Mouse (Mus musculus) kidney, postnatal 0 days (tissue): ENCODE data around the gene Tomm40. TPM values are rescaled to one million over a fixed set of nuclear protein-coding genes. Genes with fewer than 3 reads are reported as not detected.
A peak's percentile ranks its signal among the peaks of the same experiment; 100 is the strongest.

Experiments
- ATAC-seq: fragments of 200-750 bp; cut with Nextera tagmentation; replicated peaks from 2 replicates; pipeline ENCODE4 v1.8.0; 2017; ENCODE audit warnings: low read depth, moderate number of reproducible peaks, moderate TSS enrichment, moderate library complexity; ENCODE audit not compliant: low FRiP score
- DNase-seq: peaks from one replicate; pipeline ENCODE4 v3.0.0-alpha.2; 2016; ENCODE audit warnings: low spot score
- H3K27ac ChIP-seq: fragments of 300-500 bp; sonication (generic); 2 replicates; pipeline ENCODE4 v1.5.1; 2014; ENCODE audit warnings: mild to moderate bottlenecking
- H3K27me3 ChIP-seq: fragments of 300-500 bp; sonication (generic); 2 replicates; pipeline ENCODE4 v1.6.1; 2014; ENCODE audit warnings: low read length, mixed read lengths; ENCODE audit not compliant: insufficient read depth
- H3K36me3 ChIP-seq: fragments of 300-500 bp; sonication (generic); 2 replicates; pipeline ENCODE4 v1.6.1; 2014; ENCODE audit warnings: low read length, mixed read lengths; ENCODE audit not compliant: insufficient read depth
- H3K4me1 ChIP-seq: fragments of 300-500 bp; sonication (generic); replicated peaks from 2 replicates; pipeline ENCODE4 v1.6.1; 2014; ENCODE audit warnings: antibody characterized with exemption, low read length, mixed read lengths; ENCODE audit not compliant: insufficient read depth
- H3K4me2 ChIP-seq: fragments of 300-500 bp; sonication (generic); 2 replicates; pipeline ENCODE4 v1.6.1; 2014; ENCODE audit warnings: mild to moderate bottlenecking, low read length, moderate library complexity, mixed read lengths
- H3K4me3 ChIP-seq: fragments of 300-500 bp; sonication (generic); replicated peaks from 2 replicates; pipeline ENCODE4 v1.5.1; 2014; ENCODE audit warnings: low read depth, low read length
- H3K9ac ChIP-seq: fragments of 300-500 bp; sonication (generic); 2 replicates; pipeline ENCODE4 v1.6.1; 2014; ENCODE audit warnings: low read depth, low read length
- H3K9me3 ChIP-seq: fragments of 300-500 bp; sonication (generic); replicated peaks from 2 replicates; pipeline ENCODE4 v1.6.1; 2016; ENCODE audit warnings: low read length, inconsistent platforms, mixed read lengths
- CTCF ChIP-seq: IDR thresholded peaks from 2 replicates; pipeline ENCODE4 v1.5.1; 2016; ENCODE audit warnings: antibody characterized with exemption, low read depth, mild to moderate bottlenecking, moderate library complexity
- WGBS: fragments of 180-500 bp; shearing (Covaris S2); extraction: QIAGEN DNeasy Blood & Tissue Kit; methylation state at CpG from one replicate; pipeline ENCODE4 v1.1.7; 2014; 5-methylcytosine and 5-hydroxymethylcytosine counted together
- polyA plus RNA-seq: library from polyadenylated mRNA; unstranded; fragments of >200 nt; fragmentation: Nextera tagmentation; extraction: Ambion mirVana; gene quantifications from 2 replicates; pipeline ENCODE4 v1.2.1, GENCODE M21; 2015

The Tomm40 gene
- polyA plus RNA-seq, 1 experiment from 2014 or later, result 163 TPM

DNA sequence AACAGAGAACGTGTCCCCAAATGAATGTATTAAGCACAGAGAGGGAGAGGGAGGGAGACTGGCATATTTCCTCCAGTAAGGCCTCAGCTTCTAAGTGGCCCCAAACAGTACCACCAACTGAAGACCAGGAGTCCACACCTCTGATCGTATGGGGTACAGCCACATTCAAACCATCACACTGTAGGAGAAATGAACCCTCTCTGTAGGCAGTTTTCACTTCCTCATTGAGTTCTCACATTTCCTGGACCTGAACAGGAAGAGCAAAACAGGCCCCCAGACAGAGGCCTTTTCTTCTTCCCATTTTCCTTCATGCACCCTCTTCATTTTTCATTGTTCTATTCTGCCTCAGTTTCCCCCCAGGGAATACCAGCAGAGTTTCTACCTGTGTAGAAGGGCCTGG is 47.8 kb downstream of the Tomm40 start:
- no peak overlapping the region for H3K4me3 ChIP-seq
- H3K4me2 ChIP-seq, result no peak overlapping the region
- H3K9me3 ChIP-seq, result no peaks in the 10 kb centered on the region
- 65% methylated on average over 2 of the region's 2 CpGs for WGBS
- no peaks in the 10 kb centered on the region for H3K36me3 ChIP-seq
- no peak for TF ChIP-seq CTCF
- ATAC-seq, result no peak
- no peak overlapping the region for H3K27ac ChIP-seq
- H3K9ac ChIP-seq, result no peak overlapping the region
- peaks cover 13% of the 10 kb centered on the region for H3K4me1 ChIP-seq
- H3K27me3 ChIP-seq, result no peaks in the 10 kb centered on the region
- DNase-seq, result no peak

- H3K4me1 ChIP-seq, result peaks cover 13% of the 10 kb centered on the region
- TF ChIP-seq CTCF, result peak; percentile 56
- WGBS, result 68% methylated on average over 3 of the region's 3 CpGs
- H3K4me3 ChIP-seq, result no peak overlapping the region
- no peaks in the 10 kb centered on the region for H3K27me3 ChIP-seq
- H3K9ac ChIP-seq, result no peak overlapping the region
- H3K9me3 ChIP-seq, result no peaks in the 10 kb centered on the region
- no peak overlapping the region for H3K4me2 ChIP-seq
- H3K27ac ChIP-seq, result no peak overlapping the region
- no peak for ATAC-seq
- H3K36me3 ChIP-seq, result peaks cover 3% of the 10 kb centered on the region; the same call in 1 of the 2 replicates
- no peak for DNase-seq
Observed at GRCm38 (mm10) chr7:19666750-19667149, 48.5 kb downstream of the Tomm40 start.

DNA sequence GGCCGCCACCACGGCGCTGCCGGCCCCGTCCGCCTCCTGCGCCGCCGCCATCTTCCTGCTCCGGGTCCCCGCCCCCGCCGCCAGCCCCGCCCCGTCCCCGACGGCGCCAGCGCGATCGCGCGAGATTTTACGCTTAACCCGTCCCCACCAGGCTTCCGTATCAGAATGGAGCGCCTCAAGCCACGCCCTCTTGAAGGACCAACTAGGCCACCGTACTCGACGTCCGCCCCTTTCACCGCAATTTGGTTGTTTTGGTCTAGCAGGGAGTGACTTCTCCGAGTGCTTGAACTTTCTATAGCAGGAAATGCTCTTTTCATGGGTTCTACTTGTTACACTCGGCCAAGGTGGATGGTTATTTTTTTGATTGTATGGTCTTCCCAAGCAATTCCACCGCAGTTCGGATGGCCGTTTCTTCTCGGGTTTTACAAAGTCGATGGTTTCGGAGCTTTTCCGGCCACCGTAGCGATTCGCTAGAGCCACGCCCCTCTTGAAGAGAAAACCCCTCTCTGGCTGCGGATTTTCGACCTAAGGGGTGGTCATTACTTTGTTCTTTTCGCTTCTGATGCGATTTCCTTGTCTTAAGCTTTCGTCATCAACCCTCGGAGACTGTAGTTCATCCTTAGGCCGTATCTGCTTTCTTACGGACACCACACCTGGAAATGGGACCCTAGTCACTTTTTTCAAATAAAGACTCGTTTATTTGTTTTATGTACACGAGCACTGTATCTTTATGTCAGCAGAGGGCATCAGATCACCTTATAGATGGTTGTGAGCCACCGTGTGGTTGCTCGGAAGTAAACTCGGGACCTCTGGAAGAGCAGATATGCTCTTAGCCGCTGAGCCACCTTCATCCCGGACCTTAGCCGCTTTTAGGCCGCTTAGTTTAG is 50.0 kb downstream of the Tomm40 start, which contains the start of gene Clptm1:
Gene Clptm1, minus strand, starts transcription at position 79 of the 887 bp plus-strand sequence.
- Histone ChIP-seq H3K27me3 (no peaks in the 10 kb centered on the region), H3K4me3 (peak within 1 kb of the TSS; percentile 100), H3K9ac (peak within 1 kb of the TSS; percentile 98), H3K4me1 (peaks cover 13% of the 10 kb centered on the region), H3K9me3 (no peaks in the 10 kb centered on the region), H3K36me3 (peaks cover 4% of the 10 kb centered on the region), H3K4me2 (peak within 1 kb of the TSS; percentile 91), H3K27ac (peak within 1 kb of the TSS; percentile 97)
- peak; percentile 72 for TF ChIP-seq CTCF
- ATAC-seq, result peak; percentile 90
- WGBS, result 1% methylated on average over 59 of the region's 63 CpGs
- DNase-seq, result peak; percentile 99

DNA sequence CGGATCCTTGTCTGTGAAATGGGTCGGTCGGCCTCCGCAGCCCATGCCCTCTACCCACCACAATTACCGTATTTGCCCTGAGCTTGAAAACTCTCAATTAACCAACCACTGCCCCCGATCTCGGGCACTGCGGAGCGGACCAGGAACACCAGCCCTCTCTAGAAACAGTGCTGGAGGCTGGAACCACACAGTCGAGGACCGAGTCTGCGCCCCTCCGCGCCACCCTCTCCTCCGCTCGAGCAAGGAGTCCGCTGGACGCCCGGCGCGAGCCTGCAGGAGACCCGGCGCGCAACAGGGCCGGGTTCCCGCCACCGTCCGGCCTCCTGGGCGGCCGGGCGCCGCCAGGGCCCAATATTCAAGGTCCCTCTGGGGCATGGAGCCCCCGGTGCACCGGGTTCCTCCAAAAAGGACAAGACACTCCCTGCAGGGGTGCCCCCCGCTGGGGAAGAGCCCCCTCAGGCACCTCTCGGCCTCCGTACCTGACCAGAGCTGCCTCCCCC is 50.7 kb downstream of the Tomm40 start:
- Histone ChIP-seq H3K4me2 (peak overlapping the region; percentile 91), H3K36me3 (peaks cover 4% of the 10 kb centered on the region), H3K27ac (peak overlapping the region; percentile 83), H3K9ac (peak overlapping the region; percentile 98), H3K4me3 (peak overlapping the region; percentile 100), H3K27me3 (no peaks in the 10 kb centered on the region), H3K4me1 (peaks cover 13% of the 10 kb centered on the region), H3K9me3 (no peaks in the 10 kb centered on the region)
- DNase-seq, result no peak
- under 1% methylated on average over 34 of the region's 37 CpGs for WGBS
- TF ChIP-seq CTCF, result no peak
- ATAC-seq, result no peak

GRCm38 (mm10) chr7:19663940-19664339 is 51.3 kb downstream of the Tomm40 start:
- Histone ChIP-seq H3K4me1 (peaks cover 8% of the 10 kb centered on the region), H3K4me2 (peak overlapping the region; percentile 91), H3K36me3 (peaks cover 4% of the 10 kb centered on the region), H3K9me3 (no peaks in the 10 kb centered on the region), H3K27me3 (no peaks in the 10 kb centered on the region), H3K4me3 (peak overlapping the region; percentile 100), H3K27ac (peak overlapping the region; percentile 83; the same call in 1 of the 2 replicates), H3K9ac (peak overlapping the region; percentile 98)
- no peak for ATAC-seq
- DNase-seq, result no peak
- 7% methylated on average over 8 of the region's 8 CpGs for WGBS
- TF ChIP-seq CTCF, result no peak

GRCm38 (mm10) chr7:19652614-19653013 is 62.6 kb downstream of the Tomm40 start:
- Histone ChIP-seq H3K4me1 (no peaks in the 10 kb centered on the region), H3K27ac (no peak overlapping the region), H3K4me3 (no peak overlapping the region), H3K4me2 (no peak overlapping the region), H3K27me3 (no peaks in the 10 kb centered on the region), H3K9ac (no peak overlapping the region), H3K36me3 (peaks cover 48% of the 10 kb centered on the region), H3K9me3 (no peaks in the 10 kb centered on the region)
- no peak for DNase-seq
- WGBS, result 93% methylated on average over 2 of the region's 2 CpGs
- TF ChIP-seq CTCF, result no peak
- ATAC-seq, result no peak

Other genes with a start within 250 kb of the Tomm40 start
- gene Bloc1s3, start 207.1 kb downstream of the Tomm40 start, polyA plus RNA-seq, result 2.7 and 3.0 TPM in 2 replicates
- 88.5 and 91.7 TPM in 2 replicates for gene Trappc6a, start 207.0 kb downstream of the Tomm40 start, polyA plus RNA-seq
- not detected in 2 replicates for gene Nkpd1, start 197.6 kb downstream of the Tomm40 start, polyA plus RNA-seq
- gene Ppp1r37, start 152.4 kb downstream of the Tomm40 start, polyA plus RNA-seq, result 15.3 and 17.1 TPM in 2 replicates
- gene Zfp296, start 138.2 kb downstream of the Tomm40 start, polyA plus RNA-seq, result 0.17 and 0.34 TPM in 2 replicates
- gene Gemin7, start 137.8 kb downstream of the Tomm40 start, polyA plus RNA-seq, result 164 and 167 TPM in 2 replicates
- gene Clasrp, start 111.0 kb downstream of the Tomm40 start, polyA plus RNA-seq, result 33.5 and 35.1 TPM in 2 replicates
- gene Relb, start 86.0 kb downstream of the Tomm40 start, polyA plus RNA-seq, result 9.3 and 10.6 TPM in 2 replicates
- 96.9 and 97.8 TPM in 2 replicates for gene Clptm1, start 50.4 kb downstream of the Tomm40 start, polyA plus RNA-seq
- gene Apoc2, start 37.5 kb downstream of the Tomm40 start, polyA plus RNA-seq, result 1.8 and 2.4 TPM in 2 replicates
- gene Gm44805, start 34.0 kb downstream of the Tomm40 start, polyA plus RNA-seq, result 0.79 TPM in 1 of 2 replicates, not detected in the other
- 0.26 and 0.60 TPM in 2 replicates for gene Apoc4, start 34.0 kb downstream of the Tomm40 start, polyA plus RNA-seq
- gene Apoc1, start 22.8 kb downstream of the Tomm40 start, polyA plus RNA-seq, result 37.1 and 48.4 TPM in 2 replicates
- 511 and 585 TPM in 2 replicates for gene Apoe, start 16.2 kb downstream of the Tomm40 start, polyA plus RNA-seq
- 112 and 114 TPM in 2 replicates for gene Nectin2, start 35.0 kb upstream of the Tomm40 start, polyA plus RNA-seq
- gene Bcam, start 55.6 kb upstream of the Tomm40 start, polyA plus RNA-seq, result 378 and 394 TPM in 2 replicates
- 14.6 and 16.9 TPM in 2 replicates for gene Cblc, start 81.4 kb upstream of the Tomm40 start, polyA plus RNA-seq
- gene Bcl3, start 107.3 kb upstream of the Tomm40 start, polyA plus RNA-seq, result 3.5 and 3.8 TPM in 2 replicates
- not detected in 2 replicates for gene Gm19345, start 136.6 kb upstream of the Tomm40 start, polyA plus RNA-seq
- not detected in 2 replicates for gene Ceacam16, start 145.9 kb upstream of the Tomm40 start, polyA plus RNA-seq
- 0.08 and 0.13 TPM in 2 replicates for gene Ceacam19, start 172.5 kb upstream of the Tomm40 start, polyA plus RNA-seq
- 7.3 and 7.8 TPM in 2 replicates for gene Pvr, start 205.7 kb upstream of the Tomm40 start, polyA plus RNA-seq
- 0.10 and 0.13 TPM in 2 replicates for gene Igsf23, start 235.3 kb upstream of the Tomm40 start, polyA plus RNA-seq
- not detected in 2 replicates for gene Ceacam20, start 250.0 kb upstream of the Tomm40 start, polyA plus RNA-seq